Mouse (Mus musculus) adrenal gland, postnatal 14 days (tissue): ENCODE results near the gene Fam49a. TPM values are rescaled to one million over a fixed set of nuclear protein-coding genes. Genes with fewer than 3 reads are reported as not detected.

Experiments
- DNase-seq: peaks from one replicate; pipeline ENCODE4 v3.0.0; 2021; ENCODE audit warnings: mixed read lengths
- total RNA-seq: library from RNA; stranded (reverse); gene quantifications from 2 replicates; pipeline ENCODE4 v1.2.3, GENCODE M21; 2021

Gene Fam49a
- total RNA-seq, 1 experiment from 2014 or later: 22.0 TPM

GRCm38 (mm10) chr12:12356946-12357345 is 95.0 kb downstream of the Fam49a start:
- no peak for DNase-seq

- DNase-seq: no peak
Measured at GRCm38 (mm10) chr12:12359923-12360322, 98.0 kb downstream of the Fam49a start.

GRCm38 (mm10) chr12:12362371-12362770 is 100.4 kb downstream of the Fam49a start:
- DNase-seq: no peak

GRCm38 (mm10) chr12:12364201-12364600 is 102.3 kb downstream of the Fam49a start:
- DNase-seq: no peak

DNA sequence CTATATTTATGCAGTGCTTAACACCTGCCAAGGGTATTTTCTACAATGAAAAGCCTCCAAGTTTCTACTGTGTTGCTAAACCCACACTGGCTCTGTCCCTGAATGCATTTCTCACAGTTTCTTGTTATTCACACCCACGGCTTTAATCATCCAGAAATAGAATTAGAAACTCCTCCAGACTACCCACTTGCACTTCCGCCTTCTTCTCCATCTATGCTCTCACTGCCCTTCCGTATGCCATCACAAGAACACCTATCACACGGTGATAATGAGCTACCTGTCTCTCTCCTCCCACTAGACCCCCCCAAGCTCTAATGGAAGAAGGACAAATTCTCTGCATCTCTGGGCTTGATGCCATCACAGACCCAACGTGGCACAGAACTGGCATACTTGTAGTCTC is 105.5 kb downstream of the Fam49a start:
- no peak for DNase-seq

DNA sequence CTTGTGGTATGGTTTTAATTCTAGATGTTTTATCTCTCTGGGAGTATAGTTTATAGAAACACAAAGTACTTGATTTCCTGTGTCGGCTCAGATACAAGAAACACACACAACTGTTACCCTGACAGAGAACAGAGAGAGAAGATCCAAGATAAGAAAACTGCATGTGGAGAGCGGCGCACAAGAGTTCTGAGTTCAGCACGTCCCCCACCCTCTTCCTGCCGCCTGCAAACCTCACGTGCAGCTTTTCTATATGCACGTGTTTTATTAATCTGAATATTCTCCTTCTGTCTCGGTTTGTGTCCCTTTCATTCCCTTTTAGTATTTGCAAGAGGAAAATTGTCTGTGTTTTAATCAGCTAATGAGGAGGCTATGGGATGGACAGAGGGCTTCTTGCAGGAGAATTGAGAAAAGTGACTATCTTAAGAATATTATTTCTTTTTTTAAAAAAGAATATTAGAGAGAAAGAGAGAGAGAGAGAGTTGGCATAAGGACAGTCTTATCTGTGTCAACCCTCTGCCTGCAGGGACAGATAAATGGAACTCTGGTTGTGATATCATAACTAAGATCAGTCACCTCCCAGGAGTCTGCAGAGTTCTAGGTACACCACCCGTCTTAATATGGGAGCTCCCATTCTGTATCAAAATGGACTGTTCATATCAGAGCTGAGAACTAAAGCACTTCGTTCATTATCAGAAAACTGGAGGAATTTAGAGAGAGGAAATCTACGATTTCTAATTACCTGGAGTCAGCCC is 111.3 kb downstream of the Fam49a start:
- DNase-seq: no peak

- DNase-seq: peak; percentile 8
Measured at GRCm38 (mm10) chr12:12379056-12379455, 117.1 kb downstream of the Fam49a start.

GRCm38 (mm10) chr12:12389271-12389670 is 127.3 kb downstream of the Fam49a start:
- no peak for DNase-seq

- DNase-seq: peak; percentile 62
Measured at GRCm38 (mm10) chr12:12396224-12396623, 134.3 kb downstream of the Fam49a start.

DNA sequence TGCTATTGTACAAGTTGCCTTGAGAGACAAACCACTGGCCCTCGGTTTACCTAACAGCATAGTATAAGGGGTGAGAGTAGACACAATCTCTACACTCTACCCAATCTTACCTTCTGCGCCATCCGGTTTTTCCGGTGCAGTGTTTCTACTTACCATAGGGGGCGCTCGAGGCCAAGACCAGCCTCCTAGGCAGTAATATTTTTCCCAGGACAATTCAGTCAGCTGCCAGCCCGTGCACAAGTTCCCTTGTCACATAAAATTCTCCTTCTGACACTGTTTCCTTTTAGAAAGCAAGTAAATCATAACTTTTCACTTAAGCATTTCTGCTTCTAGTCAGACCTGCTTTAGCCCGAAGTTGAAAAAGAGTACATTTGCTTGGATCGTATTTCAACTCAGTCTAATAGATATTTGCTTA is 139.1 kb downstream of the Fam49a start:
- peak; percentile 76 for DNase-seq

- peak; percentile 15 for DNase-seq
Measured at GRCm38 (mm10) chr12:12401504-12401903, 139.6 kb downstream of the Fam49a start.

DNA sequence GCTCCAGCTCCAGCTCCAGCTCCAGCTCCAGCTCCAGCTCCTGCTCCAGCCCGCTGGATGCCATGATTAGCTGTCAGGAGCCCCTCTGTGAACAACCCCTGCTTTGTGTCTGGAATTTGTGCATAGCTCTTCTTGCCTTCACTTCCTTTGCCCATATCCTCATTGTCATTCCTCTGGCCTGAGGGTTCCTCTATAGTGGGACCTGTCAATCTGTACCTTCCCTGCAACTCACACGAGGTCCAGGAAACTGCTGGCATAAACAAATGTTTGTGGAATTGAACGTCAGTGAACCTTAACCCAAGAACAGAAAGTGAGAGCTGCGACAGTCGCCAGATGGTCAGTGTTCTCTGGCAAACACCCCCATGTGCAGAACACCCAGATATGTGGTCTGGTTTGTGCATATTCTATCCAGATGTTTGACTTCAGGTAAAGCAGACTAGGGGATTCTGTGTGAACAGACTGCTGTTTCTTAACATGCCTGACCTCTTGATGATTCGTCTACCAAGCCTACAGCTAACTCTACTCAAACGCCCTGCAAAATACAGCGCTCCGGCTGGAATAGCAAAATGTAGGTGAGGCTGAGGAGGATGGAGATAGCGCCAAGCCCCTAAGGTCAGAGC is 143.7 kb downstream of the Fam49a start:
- DNase-seq: no peak

DNA sequence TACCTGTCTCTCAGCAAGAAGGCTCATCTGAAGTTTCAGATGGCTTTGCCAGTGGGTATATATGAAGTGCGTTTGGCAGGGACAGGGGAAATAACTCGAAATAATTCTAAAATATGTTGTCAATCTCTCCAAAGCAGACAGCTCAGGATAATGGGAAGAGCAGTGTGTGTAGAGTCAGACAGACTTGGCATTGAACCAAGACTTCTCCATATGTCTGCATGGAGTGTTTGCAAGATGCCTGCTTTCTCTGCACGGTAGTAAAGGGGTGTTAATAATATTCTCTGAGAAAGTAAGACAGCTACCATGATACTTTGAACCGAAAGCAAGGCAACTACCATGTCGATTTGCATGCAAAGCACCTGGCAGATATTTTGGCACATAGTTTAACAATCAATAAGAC is 147.1 kb downstream of the Fam49a start:
- no peak for DNase-seq

- DNase-seq: peak; percentile 86
Measured at GRCm38 (mm10) chr12:12412674-12413073, 150.7 kb downstream of the Fam49a start.

GRCm38 (mm10) chr12:12420423-12420822 is 158.5 kb downstream of the Fam49a start:
- no peak for DNase-seq

DNA sequence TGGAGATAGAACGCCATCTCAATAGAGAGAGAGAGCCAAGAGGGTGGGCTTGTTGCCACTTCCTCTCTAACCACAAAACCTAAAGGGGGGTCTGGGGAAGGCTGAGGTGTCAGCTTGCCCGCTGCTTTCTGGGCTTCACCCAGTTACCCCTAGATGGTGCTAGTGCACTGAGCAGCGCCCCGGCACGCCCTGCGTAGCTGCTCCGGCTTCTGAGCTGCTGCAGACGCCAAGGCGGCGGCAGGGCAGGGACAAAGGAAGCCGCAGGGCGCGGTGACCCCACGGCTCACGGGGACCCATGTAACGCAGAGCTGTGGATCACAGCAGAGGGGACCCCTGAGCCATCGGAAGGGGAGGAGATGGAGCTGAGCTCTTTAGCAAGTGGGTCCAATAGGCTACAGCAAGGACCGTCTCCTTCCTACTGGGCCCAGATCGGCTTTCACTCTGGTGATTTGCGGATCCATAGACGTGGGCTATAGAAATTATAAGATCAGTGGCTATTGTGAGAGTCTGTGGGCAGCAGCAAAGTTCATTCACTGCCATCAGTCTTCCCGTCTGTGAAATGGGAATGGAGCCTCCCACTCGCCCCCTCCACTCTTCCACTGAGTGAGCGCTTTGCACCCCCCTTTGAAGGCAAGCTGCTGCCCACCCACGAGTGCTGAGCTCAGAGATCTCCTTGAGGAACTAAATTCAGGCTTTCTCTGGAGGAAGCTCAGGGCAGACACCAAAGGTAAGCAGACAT is 159.1 kb downstream of the Fam49a start:
- DNase-seq: peak; percentile 92

- no peak for DNase-seq
Measured at GRCm38 (mm10) chr12:12421580-12421878, 159.6 kb downstream of the Fam49a start.

- no peak for DNase-seq
Measured at GRCm38 (mm10) chr12:12425188-12425587, 163.2 kb downstream of the Fam49a start.

GRCm38 (mm10) chr12:12427285-12427684 is 165.3 kb downstream of the Fam49a start:
- DNase-seq: no peak

- no peak for DNase-seq
Measured at GRCm38 (mm10) chr12:12428886-12429285, 166.9 kb downstream of the Fam49a start.
